Mouse (Mus musculus): Measurements from ENCODE around the gene Limd2.

The Limd2 gene

DNA sequence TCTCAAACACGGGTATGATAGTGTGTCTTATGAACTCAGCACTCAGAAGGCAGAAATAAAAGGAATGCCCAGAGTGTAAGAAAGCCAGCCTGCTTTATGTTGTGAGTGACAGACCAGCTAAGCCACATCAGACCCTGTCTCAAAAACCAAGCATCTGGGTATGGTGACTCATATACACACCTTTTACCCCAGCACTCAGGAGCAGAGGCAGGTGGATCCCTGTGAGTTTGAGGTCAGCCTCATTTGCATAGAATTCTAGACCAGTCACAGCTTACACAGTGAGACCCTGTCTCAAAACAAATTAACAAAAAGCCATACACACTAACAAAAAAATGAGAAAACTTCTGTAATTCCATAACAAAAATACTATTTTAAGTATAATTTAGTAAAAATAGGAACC, 34.8 kb downstream of the Limd2 start:
- DNase-seq (ENCODE audit: low spot score) = no peak

- DNase-seq (ENCODE audit: low spot score) = no peak
These were observed 35.9 kb downstream of the Limd2 start for GRCm38 (mm10) chr11:106124784-106125183.

GRCm38 (mm10) chr11:106122736-106123135, 37.9 kb downstream of the Limd2 start:
- DNase-seq (ENCODE audit: low spot score) = no peak

DNA sequence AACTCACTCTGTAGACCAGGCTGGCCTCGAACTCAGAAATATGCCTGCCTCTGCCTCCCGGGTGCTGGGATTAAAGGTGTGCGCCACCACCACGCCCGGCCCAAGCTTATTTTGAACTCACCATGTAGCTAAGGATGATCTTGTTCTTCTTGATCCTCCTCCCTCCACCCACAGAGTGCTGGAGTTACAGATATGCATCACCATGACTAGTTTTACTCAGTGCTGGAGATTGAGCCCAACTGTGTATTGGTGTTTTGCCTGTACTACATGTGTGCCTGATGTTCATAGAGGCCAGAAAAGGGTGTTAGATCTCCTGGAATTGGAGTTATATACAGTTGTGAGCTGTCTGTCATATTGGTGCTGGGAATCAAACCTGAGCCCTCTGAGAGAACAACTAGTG, 38.4 kb downstream of the Limd2 start:
- DNase-seq (ENCODE audit: low spot score) = no peak

DNA sequence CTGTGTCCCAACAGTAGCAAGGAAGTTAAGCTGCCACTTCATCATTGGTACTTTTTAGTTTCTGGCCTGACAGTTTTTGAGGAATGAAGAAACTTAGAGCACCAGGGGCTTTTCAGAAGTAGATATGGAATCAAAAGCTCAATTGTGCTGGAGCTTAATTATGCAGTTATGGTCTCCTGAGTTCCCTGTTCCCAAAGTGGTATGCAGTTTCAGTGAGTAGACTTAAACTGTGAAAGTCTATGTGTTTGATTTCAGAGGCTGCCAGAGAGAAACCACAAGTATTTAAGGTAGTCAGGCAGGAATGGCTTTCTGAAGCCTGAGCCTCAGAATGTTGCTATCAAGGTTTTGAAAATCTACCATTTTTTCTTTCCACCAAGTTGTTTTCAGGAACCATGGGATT, 49.0 kb downstream of the Limd2 start:
- no peak for DNase-seq (ENCODE audit: low spot score)

Data from urinary bladder, postnatal 14 days (tissue).